9 mouse cellular contexts compared by ENCODE assay signal in genomic region chr4:63508232-63508631, GRCm38 (mm10). TPM values are rescaled to one million over a fixed set of nuclear protein-coding genes. Genes with fewer than 3 reads are reported as not detected.
DNase-seq lines count a peak whose midpoint lies in the region; ATAC-seq and TF ChIP-seq lines count a peak whose summit lies in the region.
"Had no signal": no experiment of that assay in that cellular context is flagged by ENCODE, and none has a peak within 500 bp of the region (broad histone marks: within the 10 kb centered on the region; RNA-seq: fewer than 3 reads in every experiment).

No protein-coding gene starts in this region.

- TF ChIP-seq CTCF in stomach, postnatal 0 days (IDR thresholded peaks at IDR 0.05; ENCODE audit: low read depth), result peak; percentile 79

- H3K4me3 ChIP-seq in hindbrain, embryonic 11.5 days (ENCODE audit: low read depth, low read length), result no peak overlapping the region
- H3K4me3 ChIP-seq in hindbrain, embryonic 13.5 days, result no peak overlapping the region
- no peak overlapping the region for H3K4me3 ChIP-seq in stomach, postnatal 0 days (ENCODE audit: low read depth, low read length)
- H3K4me3 ChIP-seq: liver, embryonic 15.5 days had no signal

- DNase-seq in hindbrain, embryonic 11.5 days (ENCODE audit: low spot score), result peak; percentile 79
- peak; percentile 90 for DNase-seq in adrenal gland, postnatal 14 days
- peak; percentile 66 for DNase-seq in embryo, embryonic 9.5 days (ENCODE audit: extremely low spot score)
- peak; percentile 77 to 88 for DNase-seq in heart, postnatal 10 days
- peak; percentile 67 to 73 for DNase-seq in left cerebral cortex, postnatal 14 days (ENCODE audit: low spot score in 2 of 2)
- peak; percentile 80 for DNase-seq in stomach, postnatal 0 days (ENCODE audit: low spot score)

- H3K4me1 ChIP-seq in hindbrain, embryonic 11.5 days (replicated peaks; ENCODE audit: control insufficient read depth, insufficient read depth, low read length), result no peaks in the 10 kb centered on the region
- no peaks in the 10 kb centered on the region for H3K4me1 ChIP-seq in hindbrain, embryonic 13.5 days (replicated peaks)
- no peaks in the 10 kb centered on the region for H3K4me1 ChIP-seq in stomach, postnatal 0 days (replicated peaks; ENCODE audit: control insufficient read depth, insufficient read depth)
- H3K4me1 ChIP-seq: liver, embryonic 15.5 days had no signal

- 21% methylated on average over 4 of the region's 4 CpGs for WGBS in hindbrain, embryonic 11.5 days
- WGBS in hindbrain, embryonic 13.5 days, result 22% methylated on average over 4 of the region's 4 CpGs
- WGBS in stomach, postnatal 0 days, result 23% methylated on average over 4 of the region's 4 CpGs

- no peaks in the 10 kb centered on the region for H3K9me3 ChIP-seq in hindbrain, embryonic 11.5 days (ENCODE audit: control insufficient read depth, low read length)
- H3K9me3 ChIP-seq in hindbrain, embryonic 13.5 days, result no peaks in the 10 kb centered on the region
- no peaks in the 10 kb centered on the region for H3K9me3 ChIP-seq in stomach, postnatal 0 days (ENCODE audit: control insufficient read depth, low read length)
- H3K9me3 ChIP-seq: liver, embryonic 15.5 days had no signal

- intact Hi-C loops in heart, postnatal 10 days (cut with DNase I), result loop anchor here (1.0 to 10.0 kb wide), 4 partner anchors 49 to 440 kb away; partner anchors contain the start of gene Tmem268
- intact Hi-C loops in left cerebral cortex, postnatal 14 days (cut with DNase I), result no loop called here

- no peak overlapping the region for H3K9ac ChIP-seq in hindbrain, embryonic 11.5 days (ENCODE audit: low read depth, low read length)
- H3K9ac ChIP-seq in hindbrain, embryonic 13.5 days, result no peak overlapping the region
- H3K9ac ChIP-seq in stomach, postnatal 0 days (ENCODE audit: low read length), result no peak overlapping the region
- H3K9ac ChIP-seq: liver, embryonic 15.5 days had no signal

- no peaks in the 10 kb centered on the region for H3K36me3 ChIP-seq in hindbrain, embryonic 11.5 days (ENCODE audit: control insufficient read depth, insufficient read depth, low read length)
- no peaks in the 10 kb centered on the region for H3K36me3 ChIP-seq in hindbrain, embryonic 13.5 days
- H3K36me3 ChIP-seq in stomach, postnatal 0 days (ENCODE audit: control insufficient read depth, insufficient read depth, low read length), result no peaks in the 10 kb centered on the region
- H3K36me3 ChIP-seq: liver, embryonic 15.5 days had no signal

- H3K27me3 ChIP-seq in hindbrain, embryonic 11.5 days (ENCODE audit: control insufficient read depth, insufficient read depth, low read length), result no peaks in the 10 kb centered on the region
- no peaks in the 10 kb centered on the region for H3K27me3 ChIP-seq in hindbrain, embryonic 13.5 days
- H3K27me3 ChIP-seq in stomach, postnatal 0 days (ENCODE audit: control insufficient read depth, insufficient read depth, low read length), result no peaks in the 10 kb centered on the region
- H3K27me3 ChIP-seq: liver, embryonic 15.5 days had no signal

- H3K27ac ChIP-seq in hindbrain, embryonic 11.5 days (ENCODE audit: low read depth, low read length), result no peak overlapping the region
- H3K27ac ChIP-seq in hindbrain, embryonic 13.5 days, result no peak overlapping the region
- H3K27ac ChIP-seq in stomach, postnatal 0 days (replicated peaks), result no peak overlapping the region
- H3K27ac ChIP-seq: liver, embryonic 15.5 days had no signal

- no peak for ATAC-seq in hindbrain, embryonic 11.5 days (ENCODE audit: low FRiP score)
- no peak for ATAC-seq in hindbrain, embryonic 13.5 days (ENCODE audit: low FRiP score)
- ATAC-seq in monocyte, adult 5-6 weeks (replicated peaks; ENCODE audit: insufficient number of reproducible peaks, low FRiP score, low TSS enrichment, poor library complexity, severe bottlenecking), result peak; percentile 86; the same call in 1 of the 2 replicates
- ATAC-seq in stomach, postnatal 0 days (ENCODE audit: low FRiP score, low TSS enrichment), result no peak

- H3K4me2 ChIP-seq in hindbrain, embryonic 11.5 days (replicated peaks; ENCODE audit: low read depth, low read length), result no peak overlapping the region
- no peak overlapping the region for H3K4me2 ChIP-seq in hindbrain, embryonic 13.5 days
- no peak overlapping the region for H3K4me2 ChIP-seq in stomach, postnatal 0 days (replicated peaks; ENCODE audit: low read depth)
- H3K4me2 ChIP-seq: liver, embryonic 15.5 days had no signal

- no peak for TF ChIP-seq EP300 in stomach, postnatal 0 days (optimal IDR thresholded peaks at IDR 0.05)

RNA-seq across cellular contexts. Expression of gene Whrn, which starts 12.4 kb away (rescaled TPM):
- 5.9 and 6.6 TPM in 2 replicates for polyA plus RNA-seq in hindbrain, embryonic 11.5 days (2014; fragmentation: Nextera tagmentation; extraction: Ambion mirVana)
- 5.3 and 5.6 TPM in 2 replicates for polyA plus RNA-seq in hindbrain, embryonic 13.5 days (2015; fragmentation: Nextera tagmentation; extraction: Ambion mirVana)
- total RNA-seq in adrenal gland, postnatal 14 days (2021), result 26.5 TPM in 2 replicates
- total RNA-seq in heart, postnatal 10 days (2021), result 10 to 100 TPM in 1 of 2 experiments, 1 to 10 TPM in 1; 10.0 to 11.0 TPM
- 10 to 100 TPM; 46.6 to 51.2 TPM for total RNA-seq in left cerebral cortex, postnatal 14 days (2021)
- 0.78 to 3.2 TPM (median 0.85 TPM) in 3 replicates for total RNA-seq in monocyte, adult 5-6 weeks (2017)
- polyA plus RNA-seq in stomach, postnatal 0 days (2015; fragmentation: Nextera tagmentation; extraction: Ambion mirVana), result 1.2 and 2.0 TPM in 2 replicates

RNA-seq across cellular contexts. Expression of gene Atp6v1g1, which starts 36.3 kb away (rescaled TPM):
- polyA plus RNA-seq in hindbrain, embryonic 11.5 days (2014; fragmentation: Nextera tagmentation; extraction: Ambion mirVana), result 424 and 428 TPM in 2 replicates
- 464 and 480 TPM in 2 replicates for polyA plus RNA-seq in hindbrain, embryonic 13.5 days (2015; fragmentation: Nextera tagmentation; extraction: Ambion mirVana)
- total RNA-seq in adrenal gland, postnatal 14 days (2021), result 132 and 135 TPM in 2 replicates
- 100 to 1,000 TPM; 161 to 165 TPM for total RNA-seq in heart, postnatal 10 days (2021)
- total RNA-seq in left cerebral cortex, postnatal 14 days (2021), result 100 to 1,000 TPM; 132 to 140 TPM
- 72.4 to 128 TPM (median 93.3 TPM) in 3 replicates for total RNA-seq in monocyte, adult 5-6 weeks (2017)
- polyA plus RNA-seq in stomach, postnatal 0 days (2015; fragmentation: Nextera tagmentation; extraction: Ambion mirVana), result 221 and 234 TPM in 2 replicates

RNA-seq across cellular contexts. Expression of gene Tmem268, which starts 50.3 kb away (rescaled TPM):
- 4.7 and 4.8 TPM in 2 replicates for polyA plus RNA-seq in hindbrain, embryonic 11.5 days (2014; fragmentation: Nextera tagmentation; extraction: Ambion mirVana)
- 3.0 and 4.4 TPM in 2 replicates for polyA plus RNA-seq in hindbrain, embryonic 13.5 days (2015; fragmentation: Nextera tagmentation; extraction: Ambion mirVana)
- total RNA-seq in adrenal gland, postnatal 14 days (2021), result 12.3 and 13.0 TPM in 2 replicates
- 1 to 10 TPM; 5.9 to 6.5 TPM for total RNA-seq in heart, postnatal 10 days (2021)
- 1 to 10 TPM; 9.4 to 9.5 TPM for total RNA-seq in left cerebral cortex, postnatal 14 days (2021)
- total RNA-seq in monocyte, adult 5-6 weeks (2017), result 5.0 to 42.9 TPM (median 14.7 TPM) in 3 replicates
- polyA plus RNA-seq in stomach, postnatal 0 days (2015; fragmentation: Nextera tagmentation; extraction: Ambion mirVana), result 4.3 and 4.9 TPM in 2 replicates
